Mouse (Mus musculus) heart, adult 18-20 months (tissue): Measurements from ENCODE around the gene Ism1. TPM values are rescaled to one million over a fixed set of nuclear protein-coding genes. Genes with fewer than 3 reads are reported as not detected.

Experiments
- DNase-seq, 2 experiments: peaks; one replicate each; pipeline ENCODE4 v3.0.0; 2021 to 2022; ENCODE audit warnings: mixed read lengths in 1 of 2
- total RNA-seq, 2 experiments: library from RNA; stranded (reverse); gene quantifications; 2 replicates each; pipeline ENCODE4 v1.2.3; 2021

The Ism1 gene
- total RNA-seq, 2 experiments from 2014 or later = 0.79 to 1.3 TPM

DNA sequence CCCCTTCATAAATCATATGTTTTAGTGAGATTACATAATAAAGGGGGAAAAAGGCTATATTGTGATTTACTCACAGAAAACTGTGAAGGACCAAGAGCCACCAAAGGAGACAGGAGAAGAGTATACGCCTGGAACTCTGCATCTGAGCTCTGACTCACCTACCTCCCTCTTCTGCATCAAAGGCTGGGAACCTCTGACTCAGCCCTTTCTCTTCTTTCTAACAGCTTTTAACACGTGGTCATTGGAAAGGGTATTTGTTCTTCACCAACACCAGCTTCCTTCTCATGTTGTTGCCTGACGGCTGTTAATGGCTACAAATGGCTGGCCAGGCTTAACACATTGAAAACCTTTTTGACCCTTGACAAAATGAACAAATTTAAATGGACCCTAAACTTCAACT, 36.2 kb downstream of the Ism1 start:
- DNase-seq = no peak

DNA sequence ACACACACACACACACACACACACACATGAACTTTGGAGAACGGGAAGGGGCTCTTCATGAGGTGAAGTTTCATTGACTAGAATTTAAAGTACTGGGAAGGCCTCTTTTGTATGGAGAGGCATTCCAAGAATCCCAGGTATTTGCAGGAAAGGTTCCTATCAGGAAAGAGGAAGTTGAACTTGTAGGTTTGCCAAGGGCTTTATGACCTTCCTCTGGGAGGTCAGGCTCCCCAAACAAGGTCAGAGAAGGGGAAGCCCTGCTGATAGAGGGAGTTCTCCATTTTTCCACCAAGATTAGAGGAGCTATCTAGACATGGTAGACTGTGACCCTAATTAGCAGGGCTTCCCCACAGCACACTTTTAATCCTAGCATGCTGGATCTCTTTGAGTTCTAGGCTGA, 39.8 kb downstream of the Ism1 start:
- peak in 1 of 2 experiments; percentile 22 for DNase-seq

DNA sequence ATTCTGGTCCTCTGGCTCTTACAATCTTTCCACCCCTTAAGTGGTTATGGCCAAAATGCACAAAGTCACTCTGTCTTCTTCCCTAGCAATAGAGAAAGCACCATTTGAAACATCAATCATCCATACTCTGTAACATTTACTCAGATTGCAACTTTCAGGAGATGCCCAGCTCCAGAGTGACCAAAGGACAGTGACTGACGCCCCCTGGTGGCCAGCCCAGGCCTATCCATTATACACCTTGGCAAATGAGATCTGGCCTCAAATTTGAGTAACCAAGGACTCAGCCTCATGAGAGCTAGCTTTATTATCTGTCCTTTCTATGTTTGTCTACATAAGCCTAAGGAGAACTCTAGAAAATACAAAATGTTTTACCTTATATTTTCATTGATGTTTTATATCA, 44.7 kb downstream of the Ism1 start:
- peak; percentile 27 to 71 for DNase-seq

DNA sequence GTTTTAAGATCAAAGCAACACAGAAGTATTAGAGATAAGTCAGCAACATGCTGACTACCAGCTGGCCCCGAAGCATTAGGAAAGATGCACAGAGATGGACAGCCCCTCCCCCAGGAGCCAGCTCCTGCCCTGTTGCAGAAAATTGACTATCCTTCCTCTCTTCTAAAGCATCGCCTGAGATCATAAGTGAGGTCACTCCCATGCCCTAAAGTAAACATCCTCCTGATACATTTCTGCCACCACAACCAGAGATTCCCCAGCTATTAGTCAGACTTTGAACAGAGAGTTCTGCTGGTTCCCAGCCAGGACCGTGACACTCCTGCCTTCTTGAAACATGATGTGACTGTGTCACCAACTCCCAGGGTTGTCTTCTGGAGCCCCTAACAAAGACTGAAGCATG, 45.3 kb downstream of the Ism1 start:
- DNase-seq = no peak

DNA sequence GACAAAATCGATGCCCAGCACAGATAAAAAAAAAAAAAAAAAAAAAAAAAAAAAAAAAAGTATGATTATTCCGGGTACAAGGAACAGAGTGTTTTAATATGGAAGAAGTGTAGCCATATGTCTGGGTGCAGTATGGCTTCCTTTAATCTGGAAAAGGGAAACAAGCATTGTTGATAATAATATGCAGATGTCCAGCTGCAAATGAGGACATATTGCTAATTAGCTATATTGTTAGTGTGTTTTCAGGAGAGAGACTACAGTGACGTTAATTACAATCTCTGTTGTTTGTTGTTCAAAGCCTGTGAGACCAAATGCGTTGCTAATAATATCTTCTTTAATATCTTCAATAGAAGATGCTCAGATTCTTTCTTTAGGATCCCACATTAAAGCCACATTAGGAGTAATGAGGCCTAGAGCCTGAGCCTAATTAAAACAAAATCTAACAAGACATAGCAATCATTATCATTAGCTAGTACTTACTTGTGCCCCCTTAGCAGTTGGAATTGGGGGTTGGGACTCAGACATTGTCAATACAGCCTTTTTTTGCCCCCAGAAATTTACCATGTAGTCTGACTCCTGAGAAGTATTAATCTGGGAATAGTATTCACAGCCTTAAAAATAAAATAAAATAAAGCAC, 46.3 kb downstream of the Ism1 start:
- no peak for DNase-seq

DNA sequence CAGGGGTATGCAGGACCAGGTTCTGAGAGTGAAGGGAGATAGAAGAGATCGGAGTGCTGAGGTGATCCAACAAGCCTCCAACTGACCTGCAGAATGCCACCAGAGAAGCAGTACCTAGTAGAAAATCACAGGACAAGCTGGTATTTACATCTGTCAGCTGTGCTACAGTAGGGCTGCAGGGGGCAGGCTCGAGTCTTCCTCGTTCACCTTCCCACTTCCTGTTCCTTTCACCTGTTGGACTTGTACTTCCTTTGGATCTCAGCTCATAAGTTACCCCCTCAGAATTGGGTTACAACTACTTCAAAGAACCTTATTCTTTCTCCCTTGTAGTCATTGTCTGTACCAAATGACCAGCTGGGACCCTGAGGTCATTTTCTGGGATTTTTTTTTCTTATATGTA, 47.4 kb downstream of the Ism1 start:
- no peak for DNase-seq

DNA sequence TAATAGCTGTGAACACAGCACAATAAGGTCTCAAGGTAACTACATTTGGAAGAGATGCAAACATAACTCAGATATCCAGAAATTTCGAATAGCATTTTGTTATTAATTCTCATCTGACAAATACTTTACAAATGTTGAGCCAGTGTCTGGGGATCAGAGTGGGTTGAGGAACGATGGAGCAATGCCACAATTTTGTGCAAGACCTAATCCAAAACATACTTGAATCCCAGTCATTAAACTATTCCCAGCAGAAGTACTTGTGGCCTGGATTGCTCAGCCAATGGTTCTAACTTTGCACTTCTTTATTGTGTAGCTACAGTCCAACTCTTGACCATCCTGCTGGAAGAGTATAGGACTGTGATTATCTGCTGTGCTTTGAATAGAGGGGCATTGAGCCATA, 50.1 kb downstream of the Ism1 start:
- DNase-seq = no peak

DNA sequence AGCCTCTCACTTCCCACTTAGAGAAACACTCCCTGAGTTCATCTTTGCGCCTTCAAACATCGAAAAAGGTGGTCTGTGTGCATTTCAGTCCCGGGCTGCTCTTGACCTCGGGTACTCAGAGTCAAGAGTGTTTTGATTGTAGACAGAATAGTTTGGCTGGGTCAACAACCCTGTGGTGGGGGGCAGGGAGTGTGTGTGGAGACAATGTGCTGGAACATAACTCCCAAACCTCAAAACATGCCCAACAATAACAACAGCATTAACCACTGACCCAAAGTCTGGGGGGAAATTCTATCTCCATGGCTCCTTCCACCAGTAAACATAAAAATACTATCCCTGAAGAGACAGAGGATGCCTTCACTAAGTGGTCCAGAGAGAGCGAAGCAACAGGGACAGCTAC, 51.4 kb downstream of the Ism1 start:
- no peak for DNase-seq

DNA sequence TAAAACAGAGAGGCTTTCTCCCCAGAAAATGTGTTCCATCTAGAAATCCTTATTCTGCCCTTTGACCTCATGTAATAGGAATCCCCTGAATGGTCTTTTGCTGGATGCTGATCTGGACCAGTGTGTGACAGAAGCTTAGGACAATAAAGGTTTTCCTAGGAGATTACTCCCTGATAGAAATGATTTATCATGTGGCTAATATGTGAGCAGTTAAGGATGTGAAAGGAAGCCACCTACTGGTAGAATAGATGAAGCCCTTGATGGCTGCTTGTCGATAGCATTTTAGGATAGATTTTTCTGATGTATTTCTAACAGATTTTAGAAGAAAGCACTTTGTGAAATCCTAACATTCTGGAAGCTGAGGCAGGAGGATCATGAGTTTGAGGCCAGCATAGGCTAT, 64.4 kb downstream of the Ism1 start:
- DNase-seq = no peak

DNA sequence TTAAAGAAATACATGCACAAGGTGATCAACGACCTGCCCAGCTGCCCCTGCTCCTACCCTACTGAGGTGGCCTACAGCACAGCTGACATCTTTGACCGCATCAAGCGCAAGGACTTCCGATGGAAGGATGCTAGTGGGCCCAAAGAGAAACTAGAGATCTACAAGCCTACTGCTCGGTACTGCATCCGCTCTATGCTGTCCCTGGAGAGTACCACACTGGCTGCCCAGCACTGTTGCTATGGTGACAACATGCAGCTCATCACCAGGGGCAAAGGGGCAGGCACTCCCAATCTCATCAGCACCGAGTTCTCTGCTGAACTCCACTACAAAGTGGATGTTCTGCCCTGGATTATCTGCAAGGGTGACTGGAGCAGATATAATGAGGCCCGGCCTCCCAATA, 79.0 kb downstream of the Ism1 start:
- DNase-seq = no peak

DNA sequence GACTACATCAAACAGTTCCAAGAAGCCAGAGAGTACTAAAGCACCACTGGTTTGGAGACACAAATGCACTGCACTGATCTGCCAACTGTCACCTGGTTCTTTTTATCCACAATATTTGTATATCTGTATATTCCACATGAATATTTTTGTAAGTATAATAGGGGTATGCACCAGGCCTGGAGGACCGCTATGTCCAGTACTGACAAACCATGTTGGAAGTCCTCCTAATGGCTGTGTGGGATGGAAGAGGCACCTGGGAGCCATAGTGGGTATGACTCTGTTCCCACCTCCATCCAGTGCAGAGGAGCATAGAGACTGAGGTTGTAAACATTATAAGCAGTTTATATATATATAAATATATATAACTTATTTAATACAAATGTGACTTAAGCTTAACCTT, 79.5 kb downstream of the Ism1 start:
- DNase-seq = no peak

DNA sequence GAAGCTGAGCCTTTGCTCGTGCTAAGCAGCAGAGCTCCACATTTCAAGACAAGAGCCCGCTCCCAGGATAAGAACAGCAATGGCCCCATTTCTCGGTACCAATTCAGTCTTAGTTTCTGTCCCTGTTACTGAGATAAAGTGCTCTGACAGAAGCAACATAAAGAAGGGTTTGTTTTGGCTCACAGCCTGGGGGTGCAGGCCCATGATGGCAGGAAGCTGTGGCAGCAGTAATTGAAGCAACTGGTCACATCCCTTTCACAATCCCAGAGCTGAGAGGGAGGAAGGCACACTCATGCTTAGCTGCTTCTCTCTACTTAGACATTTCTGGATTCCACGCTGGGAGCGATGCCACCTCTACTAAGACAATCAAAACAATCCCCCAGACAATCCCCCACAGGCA, 86.4 kb downstream of the Ism1 start:
- no peak for DNase-seq

DNA sequence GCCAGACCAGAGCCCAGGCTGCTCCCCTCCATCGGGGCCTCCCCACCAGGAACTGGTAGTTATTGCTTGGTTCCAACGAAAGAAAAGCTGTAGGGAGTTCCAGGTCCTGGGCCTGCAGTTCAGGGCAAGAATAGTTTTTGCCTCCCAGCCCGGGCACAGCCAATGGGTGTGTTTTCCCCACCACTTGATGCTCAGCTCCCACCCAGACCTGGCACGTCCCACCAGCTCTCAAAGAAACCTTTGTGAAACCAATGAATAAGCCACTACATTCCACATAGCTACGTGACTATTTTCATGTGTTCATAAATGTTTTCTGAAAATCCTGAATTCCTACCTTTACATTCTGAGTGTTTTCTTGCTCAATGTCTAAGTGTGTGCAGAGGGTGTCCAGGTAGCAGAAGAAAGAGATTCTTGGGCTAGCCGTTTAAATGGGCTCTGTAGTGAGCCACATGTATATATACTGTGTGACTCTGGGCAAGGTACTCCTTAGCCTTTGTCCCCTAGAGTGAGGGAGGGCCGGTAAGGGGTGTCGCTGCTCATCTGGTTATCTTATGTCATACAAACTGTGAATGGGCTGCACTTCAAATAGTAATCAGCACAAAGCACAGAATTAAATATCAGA, 97.1 kb downstream of the Ism1 start:
- no peak for DNase-seq

DNA sequence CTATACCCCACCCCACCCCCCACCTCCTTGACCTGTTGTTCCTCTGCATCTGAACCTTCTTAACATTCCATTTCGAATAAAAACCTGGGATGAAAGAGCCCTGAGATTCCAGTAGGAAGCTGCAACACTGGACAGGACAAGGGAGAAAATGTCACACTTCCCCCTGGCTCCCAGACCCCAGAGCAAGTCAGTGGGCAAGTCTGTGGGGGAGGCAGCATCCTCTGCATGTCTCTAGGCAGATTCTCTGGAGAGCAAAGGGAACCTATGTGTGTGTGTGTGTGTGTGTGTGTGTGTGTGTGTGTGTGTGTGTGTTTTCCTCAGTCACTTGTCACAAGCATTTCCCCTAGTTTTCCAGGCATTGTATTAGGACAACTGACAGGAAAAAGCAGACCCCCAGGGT, 98.7 kb downstream of the Ism1 start:
- DNase-seq = no peak

DNA sequence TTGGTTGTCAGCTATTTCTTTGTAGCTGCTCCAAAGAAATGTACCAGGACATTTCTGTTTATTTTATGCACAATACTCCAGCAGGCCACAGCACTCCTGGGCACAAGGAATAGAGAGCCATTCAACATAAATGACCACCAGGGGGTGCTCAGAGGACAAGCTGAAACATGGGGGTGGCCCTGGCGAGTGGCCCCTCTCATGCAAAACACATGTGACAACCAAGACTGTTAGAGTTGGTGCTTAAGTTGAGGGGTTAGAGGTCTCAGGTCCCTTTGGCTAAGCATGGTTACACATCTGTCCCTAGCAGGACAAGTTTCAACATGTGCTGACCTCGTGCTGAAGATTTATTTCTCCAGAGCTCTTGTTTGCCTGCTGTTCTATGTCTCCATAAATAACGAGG, 100.3 kb downstream of the Ism1 start:
- peak in 1 of 2 experiments; percentile 34 for DNase-seq

DNA sequence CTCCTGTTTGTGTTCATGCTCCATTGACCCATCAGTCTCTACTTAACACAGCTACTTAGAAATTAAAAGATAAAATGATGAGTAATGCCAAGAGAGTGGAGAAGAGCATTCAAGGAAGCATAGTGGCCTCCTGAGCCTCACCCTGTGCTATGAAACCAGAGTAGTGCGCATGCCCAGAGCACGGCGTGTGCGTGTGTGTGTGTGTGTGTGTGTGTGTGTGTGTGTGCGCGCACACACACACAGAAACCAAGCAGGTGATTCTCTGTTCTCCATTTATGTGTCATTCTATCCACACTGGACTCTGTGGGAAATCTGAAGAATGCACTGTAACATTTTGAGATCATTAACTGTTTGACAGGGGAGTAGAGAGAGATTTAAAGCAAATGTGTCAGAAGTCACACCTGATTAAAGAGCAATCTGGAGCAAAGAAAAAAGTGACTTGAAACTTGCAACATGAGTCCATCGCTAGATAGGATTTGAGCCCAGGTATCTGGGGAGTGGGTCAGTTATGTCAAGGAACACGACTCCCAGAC, 105.4 kb downstream of the Ism1 start:
- DNase-seq = no peak

DNA sequence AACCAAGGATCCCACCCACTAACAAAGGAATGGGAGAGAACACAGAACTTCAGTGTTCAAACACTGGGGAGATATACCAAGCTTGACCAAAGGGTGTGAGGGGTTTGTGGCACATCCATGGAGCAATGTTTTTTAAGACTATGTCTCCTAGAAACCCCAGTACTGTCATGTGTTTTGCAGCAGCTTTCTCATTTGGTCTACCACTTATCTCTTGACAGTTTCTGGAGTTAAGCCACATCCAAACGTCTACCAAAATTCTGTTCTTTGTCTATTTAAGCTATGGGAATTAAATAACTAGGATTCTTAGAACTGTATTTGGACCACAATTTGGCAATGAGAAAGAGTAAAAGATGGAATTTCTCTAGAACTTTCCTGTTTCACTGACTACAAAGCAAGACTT, 106.5 kb downstream of the Ism1 start:
- DNase-seq = no peak

DNA sequence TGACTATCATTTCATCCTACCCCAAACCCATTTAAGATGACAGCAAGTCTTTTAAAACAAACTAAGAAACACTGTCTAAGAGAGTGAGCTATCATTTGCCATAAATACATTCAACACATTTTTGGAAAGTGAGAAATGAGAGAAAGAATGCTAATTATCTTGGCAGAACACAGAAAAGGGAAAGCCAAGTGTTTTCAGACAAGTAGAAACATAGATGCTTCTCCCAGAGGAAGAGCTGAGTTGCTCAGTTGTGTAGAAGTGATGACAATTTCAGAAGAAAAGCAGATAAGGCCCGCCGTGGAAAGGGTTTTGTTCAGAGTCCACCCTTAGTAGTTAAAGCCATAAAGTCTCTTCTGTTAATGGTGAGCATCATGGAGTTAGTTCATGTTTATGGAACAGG, 107.0 kb downstream of the Ism1 start:
- DNase-seq = peak in 1 of 2 experiments; percentile 11

DNA sequence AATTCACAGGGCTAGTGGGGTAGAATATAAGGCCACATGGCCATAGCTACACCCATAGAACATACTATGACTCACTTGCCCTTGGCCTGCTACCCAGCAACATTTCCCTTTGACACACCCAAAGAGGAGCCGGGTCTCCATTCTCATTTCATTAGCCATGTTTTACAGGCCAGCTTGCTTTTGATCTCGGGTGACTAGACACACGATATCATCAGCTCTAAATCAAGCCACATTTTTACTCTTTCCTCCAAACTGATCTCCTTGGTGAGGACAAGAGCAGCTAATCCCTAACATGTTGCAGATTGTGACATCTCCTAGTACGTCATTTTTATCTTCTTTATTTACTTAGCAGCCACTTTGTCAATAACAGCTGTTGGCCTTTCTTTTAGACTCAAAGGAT, 110.7 kb downstream of the Ism1 start:
- DNase-seq = no peak

DNA sequence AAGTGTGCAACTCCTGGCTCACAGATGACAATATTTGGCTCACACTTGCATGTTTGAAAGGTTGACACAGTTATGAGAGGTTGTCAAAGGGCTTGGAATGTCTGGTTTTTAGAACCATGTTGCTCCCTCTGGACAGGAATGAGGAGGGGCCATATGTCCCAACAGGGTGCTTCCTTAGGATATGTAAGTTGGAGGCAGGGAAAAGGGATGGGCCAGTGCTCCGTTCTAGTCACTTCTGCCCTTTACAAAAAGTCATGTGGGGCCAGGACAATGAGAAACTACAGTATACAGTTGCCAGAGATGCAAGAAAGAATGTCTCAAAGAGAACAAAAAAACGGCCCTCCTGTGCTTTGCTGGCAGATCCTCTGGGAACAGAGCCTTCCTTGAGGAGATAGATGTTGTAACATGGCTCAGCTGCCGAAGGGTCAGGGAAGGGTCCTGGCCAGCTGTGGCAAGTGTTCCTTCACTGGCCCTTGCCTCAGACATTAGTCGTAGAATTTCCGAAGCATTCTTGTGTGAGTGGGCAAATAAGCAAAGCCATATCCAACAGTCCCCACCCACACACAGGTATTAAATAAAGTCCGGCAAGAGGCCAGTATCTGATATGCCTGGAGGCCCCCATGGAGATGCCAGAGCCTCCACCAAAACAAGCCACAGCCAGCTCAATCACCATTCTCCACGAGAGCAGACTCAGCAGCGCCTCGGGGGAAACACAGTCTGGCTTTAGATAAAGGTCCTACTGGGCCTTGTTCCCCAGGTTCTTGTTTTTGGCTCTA, 114.6 kb downstream of the Ism1 start:
- DNase-seq = peak; percentile 7 to 52

DNA sequence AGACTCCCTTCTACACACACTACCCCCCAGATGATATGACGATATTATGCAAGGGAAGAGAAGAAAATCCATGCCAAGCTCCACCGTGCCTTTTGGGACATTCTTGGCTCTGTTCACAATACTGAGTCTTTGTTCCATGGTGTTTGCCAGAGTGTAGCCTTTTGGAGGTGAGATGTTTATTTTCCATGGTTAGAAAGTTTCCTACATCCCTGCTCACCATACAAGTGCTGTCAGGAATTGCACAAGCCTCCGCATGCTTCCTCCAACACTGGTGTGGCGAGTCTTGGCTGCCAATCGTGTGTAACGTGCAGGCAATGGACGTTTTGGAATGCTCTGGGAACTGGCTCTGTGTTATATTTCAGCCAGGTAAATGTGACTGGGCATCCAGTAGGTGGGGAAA, 126.1 kb downstream of the Ism1 start:
- DNase-seq = no peak

DNA sequence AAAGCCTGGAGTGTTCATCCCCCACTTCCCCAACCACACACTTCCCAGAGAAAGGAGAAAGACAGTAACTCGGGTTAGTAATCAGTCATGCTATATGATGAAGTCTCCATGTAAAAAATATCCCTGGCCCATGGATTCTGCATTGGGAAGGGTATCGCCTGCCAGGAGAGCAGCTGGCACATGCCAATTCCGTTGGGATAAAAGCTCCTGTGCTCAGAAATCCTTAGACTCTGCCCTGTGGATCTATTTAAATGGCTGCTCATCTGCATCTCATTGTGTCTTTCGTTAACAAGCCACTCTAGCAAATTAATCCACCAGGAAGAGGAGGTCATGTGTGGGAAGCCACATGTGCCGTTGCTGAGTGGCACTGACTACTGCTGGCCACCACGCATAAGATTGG, 129.9 kb downstream of the Ism1 start:
- no peak for DNase-seq
